In genomic region chr16:85900702-85901580, GRCm38 (mm10) we compare ENCODE assay signal across 7 mouse cellular contexts. TPM values are rescaled to one million over a fixed set of nuclear protein-coding genes. Genes with fewer than 3 reads are reported as not detected.
DNase-seq lines count a peak whose midpoint lies in the region; ATAC-seq and TF ChIP-seq lines count a peak whose summit lies in the region.

No protein-coding gene starts in this region.

- no peak overlapping the region for H3K27ac ChIP-seq in cortical plate, adult 2 months (ENCODE audit: insufficient read depth, low read length)
- H3K27ac ChIP-seq in intestine, embryonic 14.5 days (ENCODE audit: low read depth): no peak overlapping the region
- peak overlapping the region; percentile 87 for H3K27ac ChIP-seq in limb, embryonic 15.5 days
- peak overlapping the region; percentile 58 for H3K27ac ChIP-seq in midbrain, embryonic 15.5 days
- H3K27ac ChIP-seq in testis, adult 2 months (ENCODE audit: control insufficient read depth, insufficient read depth, low read depth, low read length): no peak overlapping the region

- no peaks in the 10 kb centered on the region for H3K36me3 ChIP-seq in intestine, embryonic 14.5 days (ENCODE audit: control insufficient read depth, insufficient read depth, low read length)
- H3K36me3 ChIP-seq in limb, embryonic 15.5 days: no peaks in the 10 kb centered on the region
- no peaks in the 10 kb centered on the region for H3K36me3 ChIP-seq in midbrain, embryonic 15.5 days (replicated peaks)
- H3K36me3 ChIP-seq in testis, adult 2 months (ENCODE audit: control insufficient read depth, insufficient read depth, low read length): no peaks in the 10 kb centered on the region

- peak; percentile 66; the same call in 1 of the 2 replicates for ATAC-seq in intestine, embryonic 14.5 days (replicated peaks; ENCODE audit: low FRiP score, low TSS enrichment, low read depth)
- ATAC-seq in limb, embryonic 15.5 days (ENCODE audit: insufficient number of reproducible peaks, low FRiP score, low TSS enrichment, low read depth): peak; percentile 50; the same call in 1 of the 2 replicates
- peak; percentile 79 for ATAC-seq in midbrain, embryonic 15.5 days (replicated peaks)

- 1% methylated on average over 51 of the region's 51 CpGs for WGBS in intestine, embryonic 14.5 days
- WGBS in limb, embryonic 15.5 days: under 1% methylated on average over 51 of the region's 51 CpGs
- under 1% methylated on average over 51 of the region's 51 CpGs for WGBS in midbrain, embryonic 15.5 days

- peak overlapping the region; percentile 50 for H3K9ac ChIP-seq in intestine, embryonic 14.5 days (ENCODE audit: low read length)
- H3K9ac ChIP-seq in limb, embryonic 15.5 days: peak overlapping the region; percentile 47
- peak overlapping the region; percentile 58 for H3K9ac ChIP-seq in midbrain, embryonic 15.5 days

- no peaks in the 10 kb centered on the region for H3K4me1 ChIP-seq in cortical plate, adult 2 months (ENCODE audit: control insufficient read depth, insufficient read depth, low read length)
- H3K4me1 ChIP-seq in intestine, embryonic 14.5 days (replicated peaks; ENCODE audit: control insufficient read depth, insufficient read depth, low read length): no peaks in the 10 kb centered on the region
- H3K4me1 ChIP-seq in limb, embryonic 15.5 days: peaks cover 20% of the 10 kb centered on the region
- peaks cover 5% of the 10 kb centered on the region for H3K4me1 ChIP-seq in midbrain, embryonic 15.5 days
- peaks cover 9% of the 10 kb centered on the region for H3K4me1 ChIP-seq in testis, adult 2 months (ENCODE audit: control insufficient read depth, insufficient read depth, low read length)

- no peaks in the 10 kb centered on the region for H3K9me3 ChIP-seq in intestine, embryonic 14.5 days (ENCODE audit: control insufficient read depth, low read length)
- H3K9me3 ChIP-seq in limb, embryonic 15.5 days: no peaks in the 10 kb centered on the region
- no peaks in the 10 kb centered on the region for H3K9me3 ChIP-seq in midbrain, embryonic 15.5 days

- peaks cover 34% of the 10 kb centered on the region for H3K27me3 ChIP-seq in intestine, embryonic 14.5 days (replicated peaks; ENCODE audit: control insufficient read depth, insufficient read depth, low read length)
- 0 out of 2 replicates have a peak, but pooled peaks cover 7% of the 10 kb centered on the region for H3K27me3 ChIP-seq in limb, embryonic 15.5 days
- peaks cover 15% of the 10 kb centered on the region for H3K27me3 ChIP-seq in midbrain, embryonic 15.5 days (replicated peaks)
- no peaks in the 10 kb centered on the region; the same call in 1 of the 2 replicates for H3K27me3 ChIP-seq in testis, adult 2 months (ENCODE audit: control insufficient read depth, insufficient read depth, low read length)

- no peak for TF ChIP-seq CTCF in cortical plate, adult 2 months (IDR thresholded peaks at IDR 0.05; ENCODE audit: extremely low read depth, insufficient read depth, low read length)
- no peak for TF ChIP-seq CTCF in testis, adult 2 months (IDR thresholded peaks at IDR 0.05; ENCODE audit: control insufficient read depth, insufficient read depth, insufficient replicate concordance, low read depth, low read length)

- peak overlapping the region; percentile 60 for H3K4me3 ChIP-seq in cortical plate, adult 2 months (ENCODE audit: insufficient read depth, low read length)
- H3K4me3 ChIP-seq in intestine, embryonic 14.5 days (ENCODE audit: low read depth, low read length): peak overlapping the region; percentile 61
- H3K4me3 ChIP-seq in limb, embryonic 15.5 days: peak overlapping the region; percentile 54
- H3K4me3 ChIP-seq in midbrain, embryonic 15.5 days: peak overlapping the region; percentile 63
- peak overlapping the region; percentile 16 for H3K4me3 ChIP-seq in testis, adult 2 months (ENCODE audit: control insufficient read depth, low read depth, low read length)

- peak; percentile 81 for DNase-seq in adrenal gland, adult 2 months
- DNase-seq in gastrocnemius, postnatal 36 days: peak; percentile 42 to 65
- peak; percentile 82 for DNase-seq in intestine, embryonic 14.5 days (ENCODE audit: low spot score)

- intact Hi-C loops in gastrocnemius, postnatal 36 days (cut with DNase I): no loop called here

- TF ChIP-seq POLR2A in cortical plate, adult 2 months (IDR thresholded peaks at IDR 0.05; ENCODE audit: extremely low read depth, insufficient read depth, low read length): peak; percentile 50; the same call in 1 of the 2 replicates
- TF ChIP-seq POLR2A in testis, adult 2 months (IDR thresholded peaks at IDR 0.05; ENCODE audit: control insufficient read depth, low read depth, low read length): peak; percentile 43; the same call in 1 of the 2 replicates

- H3K4me2 ChIP-seq in intestine, embryonic 14.5 days (ENCODE audit: low read length): peak overlapping the region; percentile 88
- H3K4me2 ChIP-seq in limb, embryonic 15.5 days: peak overlapping the region; percentile 91
- H3K4me2 ChIP-seq in midbrain, embryonic 15.5 days: peak overlapping the region; percentile 96

RNA-seq across cellular contexts. Expression of gene Adamts5, which starts 0.7 kb away (rescaled TPM):
- total RNA-seq in adrenal gland, adult 2 months (2021): 1 to 10 TPM; 7.3 to 8.5 TPM
- 2.8 and 3.0 TPM in 2 replicates for polyA plus RNA-seq in adrenal gland, adult 2 months (2012; rRNA removed)
- polyA plus RNA-seq in cortical plate, adult 2 months (2012; rRNA removed): 0.49 and 0.65 TPM in 2 replicates
- 1 to 10 TPM; 5.5 to 5.7 TPM for total RNA-seq in gastrocnemius, postnatal 36 days (2021)
- polyA plus RNA-seq in intestine, embryonic 14.5 days (2014; fragmentation: Nextera tagmentation; extraction: Ambion mirVana): 0.62 and 1.2 TPM in 2 replicates
- 10.0 and 10.7 TPM in 2 replicates for polyA plus RNA-seq in limb, embryonic 15.5 days (2015; fragmentation: Nextera tagmentation; extraction: Ambion mirVana)
- 1.9 and 2.3 TPM in 2 replicates for polyA plus RNA-seq in midbrain, embryonic 15.5 days (2015; fragmentation: Nextera tagmentation; extraction: Ambion mirVana)
- 0.71 and 0.85 TPM in 2 replicates for polyA plus RNA-seq in testis, adult 2 months (2012; rRNA removed)

Comparison
In these comparisons a context has a peak if more than half of its experiments do, and no peak if none do; other contexts are left out.
1. H3K27ac ChIP-seq: peak in limb, embryonic 15.5 days (single experiment) and midbrain, embryonic 15.5 days (single experiment); none in cortical plate, adult 2 months (single experiment), intestine, embryonic 14.5 days (single experiment) and testis, adult 2 months (single experiment).
2. Peak in every context shown above with its lines, with median percentiles within 50 percentile points of each other: DNase-seq, H3K4me3 ChIP-seq, ATAC-seq, H3K4me2 ChIP-seq and H3K9ac ChIP-seq.